In the genomic region with DNA sequence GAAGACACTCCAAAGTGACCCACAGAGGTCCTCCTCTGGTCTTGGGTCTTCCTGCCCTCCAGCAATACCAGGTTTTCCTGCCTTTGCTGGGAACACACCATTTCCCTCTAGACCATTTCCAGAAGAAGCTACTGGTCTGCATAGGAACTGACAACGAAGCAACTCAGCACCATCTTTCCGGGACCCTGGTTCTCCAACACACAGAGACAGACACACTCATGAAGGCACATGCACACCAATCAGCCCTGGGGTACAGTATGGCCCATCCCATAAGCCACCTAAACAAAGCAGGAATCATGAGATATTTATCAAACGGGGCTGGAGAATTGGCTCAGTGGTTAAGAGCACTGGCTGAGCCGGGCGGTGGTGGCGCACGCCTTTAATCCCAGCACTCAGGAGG, we compare ENCODE assay signal across 27 mouse cellular contexts.
"Had no signal": no experiment of that assay in that cellular context is flagged by ENCODE, and none has a peak within 500 bp of the region (broad histone marks: within the 10 kb centered on the region; RNA-seq: fewer than 3 reads in every experiment).

No protein-coding gene starts in this region.

- H3K27ac ChIP-seq: heart, embryonic 13.5 days; heart, embryonic 15.5 days; hindbrain, embryonic 10.5 days; hindbrain, embryonic 12.5 days; hindbrain, embryonic 13.5 days; hindbrain, embryonic 14.5 days; hindbrain, embryonic 15.5 days; hindbrain, postnatal 0 days; intestine, embryonic 15.5 days; kidney, embryonic 15.5 days; kidney, postnatal 0 days; layer of hippocampus, adult 2 months; left cerebral cortex, adult 2 months had no signal

- DNase-seq: heart, postnatal 10 days; heart, postnatal 4 days; kidney, adult 11 months; kidney, adult 18-20 months; kidney, adult 2 months; kidney, adult 8-10 months; kidney, adult 9 months; kidney, postnatal 10 days; kidney, postnatal 14 days; kidney, postnatal 36 days; kidney, postnatal 4 days; layer of hippocampus, adult 9-11 months; layer of hippocampus, postnatal 36 days had no signal

- H3K27me3 ChIP-seq: heart, embryonic 12.5 days; heart, embryonic 13.5 days; heart, embryonic 15.5 days; hindbrain, embryonic 12.5 days; hindbrain, embryonic 15.5 days; intestine, embryonic 15.5 days; kidney, embryonic 15.5 days had no signal

- H3K4me3 ChIP-seq: heart, embryonic 12.5 days; heart, embryonic 13.5 days; heart, embryonic 15.5 days; hindbrain, embryonic 10.5 days; hindbrain, embryonic 12.5 days; hindbrain, embryonic 13.5 days; hindbrain, embryonic 15.5 days; intestine, embryonic 15.5 days; kidney, embryonic 15.5 days; layer of hippocampus, adult 2 months; left cerebral cortex, adult 2 months had no signal

- H3K9me3 ChIP-seq: heart, embryonic 12.5 days; heart, embryonic 13.5 days; heart, embryonic 15.5 days; hindbrain, embryonic 10.5 days; hindbrain, embryonic 12.5 days; hindbrain, embryonic 13.5 days; hindbrain, embryonic 15.5 days; intestine, embryonic 15.5 days; kidney, embryonic 15.5 days had no signal

- H3K36me3 ChIP-seq: heart, embryonic 12.5 days; heart, embryonic 13.5 days; heart, embryonic 15.5 days; hindbrain, embryonic 10.5 days; hindbrain, embryonic 12.5 days; hindbrain, embryonic 13.5 days; hindbrain, embryonic 15.5 days; intestine, embryonic 15.5 days; kidney, embryonic 15.5 days had no signal
